Mouse (Mus musculus): ENCODE data around the gene Eif2b3. TPM values are rescaled to one million over a fixed set of nuclear protein-coding genes. Genes with fewer than 3 reads are reported as not detected.

The Eif2b3 gene
- polyA plus RNA-seq, 1 experiment: 36.3 TPM

DNA sequence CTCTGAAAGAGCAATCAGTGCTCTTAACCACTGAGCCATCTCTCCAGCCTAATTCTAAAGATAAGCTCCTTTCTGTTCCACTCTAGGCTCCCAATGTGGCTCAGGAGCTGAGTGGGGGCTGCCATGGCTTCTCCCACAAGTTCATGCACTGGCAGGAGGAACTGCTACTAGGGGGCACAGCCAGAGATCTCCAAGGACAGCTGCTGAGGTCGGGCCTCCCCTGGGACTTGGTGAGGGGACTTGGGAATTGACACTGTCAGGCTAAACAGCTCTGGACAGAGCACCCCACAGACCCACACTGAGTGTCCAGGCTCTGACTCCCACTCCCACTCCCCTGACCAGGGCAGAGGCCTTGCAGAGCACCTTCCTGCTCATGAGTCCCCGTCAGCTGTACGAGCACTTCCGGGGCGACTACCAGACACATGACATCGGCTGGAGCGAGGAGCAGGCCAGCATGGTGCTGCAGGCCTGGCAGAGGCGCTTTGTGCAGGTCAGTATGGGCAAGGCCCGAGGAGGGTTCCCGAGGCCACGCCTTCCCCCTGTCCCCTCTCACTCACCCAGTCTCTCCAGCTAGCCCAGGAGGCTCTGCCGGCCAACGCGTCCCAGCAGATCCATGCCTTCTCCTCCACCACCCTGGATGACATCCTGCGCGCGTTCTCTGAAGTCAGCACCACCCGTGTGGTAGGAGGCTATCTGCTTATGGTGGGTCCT is 88.8 kb downstream of the Eif2b3 start:
- TF ChIP-seq MYOG (IDR thresholded peaks at IDR 0.05; ENCODE audit: control insufficient read depth in 1 of 3, insufficient read depth in 1 of 3, insufficient read length in 2 of 3, low read depth in 2 of 3) (no peak), USF1 (IDR thresholded peaks at IDR 0.05; ENCODE audit: low read depth) (no peak), SRF (IDR thresholded peaks at IDR 0.05; ENCODE audit: control insufficient read depth, insufficient read length, low read depth) (no peak), POLR2AphosphoS2 (IDR thresholded peaks at IDR 0.05; ENCODE audit: insufficient read length, low read depth) (no peak), MYOD1 (IDR thresholded peaks at IDR 0.05; ENCODE audit: control insufficient read depth in 1 of 3, insufficient read length in 2 of 3, low read depth in 2 of 3) (no peak), E2F4 (IDR thresholded peaks at IDR 0.05; ENCODE audit: insufficient read depth) (no peak), TCF3 (IDR thresholded peaks at IDR 0.05; ENCODE audit: insufficient read length, low read depth) (no peak), REST (IDR thresholded peaks at IDR 0.05; ENCODE audit: insufficient read depth, insufficient read length) (no peak), CEBPB (IDR thresholded peaks at IDR 0.05; ENCODE audit: insufficient read depth, poor library complexity, severe bottlenecking) (no peak)
- no peak overlapping the region for H3K4me2 ChIP-seq (ENCODE audit: low read depth)
- no peaks in the 10 kb centered on the region for H3K36me3 ChIP-seq (ENCODE audit: control insufficient read depth, insufficient read depth)
- H3K4me3 ChIP-seq: no peak overlapping the region
- no peaks in the 10 kb centered on the region for H3K27me3 ChIP-seq (ENCODE audit: control insufficient read depth, insufficient read depth, insufficient read length)
- no peaks in the 10 kb centered on the region for H3K79me2 ChIP-seq (ENCODE audit: control insufficient read depth, insufficient read depth)
- no peak overlapping the region for H3ac ChIP-seq (ENCODE audit: control insufficient read depth, insufficient read length)

DNA sequence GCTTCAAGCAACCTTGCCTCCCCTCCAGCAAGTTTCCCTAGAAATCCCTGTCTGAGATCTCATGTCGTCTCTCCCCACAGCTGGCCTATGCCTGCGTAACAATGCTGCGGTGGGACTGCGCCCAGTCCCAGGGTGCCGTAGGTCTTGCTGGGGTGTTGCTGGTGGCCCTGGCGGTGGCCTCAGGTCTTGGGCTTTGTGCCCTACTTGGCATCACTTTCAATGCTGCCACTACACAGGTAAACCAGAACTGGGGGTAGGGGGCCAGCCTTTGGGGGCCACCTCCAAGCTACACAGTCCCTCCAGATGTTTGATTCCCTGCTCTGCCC is 89.3 kb downstream of the Eif2b3 start:
- Histone ChIP-seq H3ac (ENCODE audit: control insufficient read depth, insufficient read length) (no peak overlapping the region), H3K36me3 (ENCODE audit: control insufficient read depth, insufficient read depth) (no peaks in the 10 kb centered on the region), H3K4me3 (no peak overlapping the region), H3K27me3 (ENCODE audit: control insufficient read depth, insufficient read depth, insufficient read length) (no peaks in the 10 kb centered on the region), H3K79me2 (ENCODE audit: control insufficient read depth, insufficient read depth) (no peaks in the 10 kb centered on the region), H3K4me2 (ENCODE audit: low read depth) (no peak overlapping the region)
- TF ChIP-seq REST (IDR thresholded peaks at IDR 0.05; ENCODE audit: insufficient read depth, insufficient read length) (no peak), CEBPB (IDR thresholded peaks at IDR 0.05; ENCODE audit: insufficient read depth, poor library complexity, severe bottlenecking) (no peak), MYOG (IDR thresholded peaks at IDR 0.05; ENCODE audit: control insufficient read depth in 1 of 3, insufficient read depth in 1 of 3, insufficient read length in 2 of 3, low read depth in 2 of 3) (no peak), E2F4 (IDR thresholded peaks at IDR 0.05; ENCODE audit: insufficient read depth) (no peak), MYOD1 (IDR thresholded peaks at IDR 0.05; ENCODE audit: control insufficient read depth in 1 of 3, insufficient read length in 2 of 3, low read depth in 2 of 3) (no peak), TCF12 (IDR thresholded peaks at IDR 0.05; ENCODE audit: insufficient read depth, poor library complexity, severe bottlenecking) (no peak), POLR2A (IDR thresholded peaks at IDR 0.05; ENCODE audit: insufficient read length, low read depth) (no peak), MAX (IDR thresholded peaks at IDR 0.05; ENCODE audit: low read depth) (no peak), POLR2AphosphoS2 (IDR thresholded peaks at IDR 0.05; ENCODE audit: insufficient read length, low read depth) (no peak), TCF3 (IDR thresholded peaks at IDR 0.05; ENCODE audit: insufficient read length, low read depth) (no peak), SRF (IDR thresholded peaks at IDR 0.05; ENCODE audit: control insufficient read depth, insufficient read length, low read depth) (no peak), USF1 (IDR thresholded peaks at IDR 0.05; ENCODE audit: low read depth) (no peak)

DNA sequence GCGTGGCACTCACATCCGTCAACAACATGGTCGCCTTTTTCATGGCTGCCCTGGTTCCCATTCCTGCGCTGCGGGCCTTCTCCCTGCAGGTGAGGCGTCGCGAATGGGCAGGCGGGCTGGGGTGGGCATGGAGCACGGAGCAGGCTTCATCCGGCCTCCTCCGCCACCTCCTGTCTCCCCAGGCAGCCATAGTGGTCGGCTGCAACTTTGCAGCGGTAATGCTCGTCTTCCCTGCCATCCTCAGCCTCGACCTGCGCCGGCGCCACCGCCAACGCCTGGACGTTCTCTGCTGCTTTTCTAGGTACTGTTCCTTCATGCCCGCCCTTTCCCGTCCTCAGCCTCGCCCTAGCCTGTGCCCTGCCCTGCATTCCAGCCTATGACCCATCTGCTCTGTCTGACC is 90.1 kb downstream of the Eif2b3 start:
- H3K79me2 ChIP-seq (ENCODE audit: control insufficient read depth, insufficient read depth): no peaks in the 10 kb centered on the region
- no peak overlapping the region for H3K4me2 ChIP-seq (ENCODE audit: low read depth)
- no peaks in the 10 kb centered on the region for H3K36me3 ChIP-seq (ENCODE audit: control insufficient read depth, insufficient read depth)
- TF ChIP-seq MYOD1 (IDR thresholded peaks at IDR 0.05; ENCODE audit: control insufficient read depth in 1 of 3, insufficient read length in 2 of 3, low read depth in 2 of 3): no peak
- no peak for TF ChIP-seq USF1 (IDR thresholded peaks at IDR 0.05; ENCODE audit: low read depth)
- no peak for TF ChIP-seq POLR2AphosphoS2 (IDR thresholded peaks at IDR 0.05; ENCODE audit: insufficient read length, low read depth)
- no peak for TF ChIP-seq REST (IDR thresholded peaks at IDR 0.05; ENCODE audit: insufficient read depth, insufficient read length)
- no peak for TF ChIP-seq E2F4 (IDR thresholded peaks at IDR 0.05; ENCODE audit: insufficient read depth)
- no peak for TF ChIP-seq MAX (IDR thresholded peaks at IDR 0.05; ENCODE audit: low read depth)
- TF ChIP-seq MYOG (IDR thresholded peaks at IDR 0.05; ENCODE audit: control insufficient read depth in 1 of 3, insufficient read depth in 1 of 3, insufficient read length in 2 of 3, low read depth in 2 of 3): no peak
- no peak for TF ChIP-seq CEBPB (IDR thresholded peaks at IDR 0.05; ENCODE audit: insufficient read depth, poor library complexity, severe bottlenecking)
- no peak for TF ChIP-seq TCF12 (IDR thresholded peaks at IDR 0.05; ENCODE audit: insufficient read depth, poor library complexity, severe bottlenecking)
- no peak for TF ChIP-seq POLR2A (IDR thresholded peaks at IDR 0.05; ENCODE audit: insufficient read length, low read depth)
- TF ChIP-seq TCF3 (IDR thresholded peaks at IDR 0.05; ENCODE audit: insufficient read length, low read depth): no peak
- TF ChIP-seq SRF (IDR thresholded peaks at IDR 0.05; ENCODE audit: control insufficient read depth, insufficient read length, low read depth): no peak
- no peak overlapping the region for H3ac ChIP-seq (ENCODE audit: control insufficient read depth, insufficient read length)
- no peak overlapping the region for H3K4me3 ChIP-seq
- no peaks in the 10 kb centered on the region for H3K27me3 ChIP-seq (ENCODE audit: control insufficient read depth, insufficient read depth, insufficient read length)

DNA sequence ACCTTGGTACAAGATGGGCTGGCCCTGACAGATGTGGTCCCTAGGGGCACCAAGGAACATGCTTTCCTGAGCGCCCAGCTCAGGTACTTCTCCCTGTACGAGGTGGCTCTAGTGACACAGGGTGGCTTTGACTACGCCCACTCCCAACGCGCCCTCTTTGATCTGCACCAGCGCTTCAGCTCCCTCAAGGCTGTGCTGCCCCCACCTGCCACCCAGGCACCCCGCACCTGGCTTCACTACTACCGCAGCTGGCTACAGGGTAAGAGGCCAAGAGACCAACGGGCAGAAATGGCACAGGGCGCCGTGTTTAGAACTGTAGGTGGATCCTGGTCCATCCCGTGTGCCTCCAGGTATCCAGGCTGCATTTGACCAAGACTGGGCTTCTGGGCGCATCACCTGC is 91.0 kb downstream of the Eif2b3 start:
- no peak overlapping the region for H3ac ChIP-seq (ENCODE audit: control insufficient read depth, insufficient read length)
- TF ChIP-seq MYOG (IDR thresholded peaks at IDR 0.05; ENCODE audit: control insufficient read depth in 1 of 3, insufficient read depth in 1 of 3, insufficient read length in 2 of 3, low read depth in 2 of 3) (no peak), CEBPB (IDR thresholded peaks at IDR 0.05; ENCODE audit: insufficient read depth, poor library complexity, severe bottlenecking) (no peak), MAX (IDR thresholded peaks at IDR 0.05; ENCODE audit: low read depth) (no peak), E2F4 (IDR thresholded peaks at IDR 0.05; ENCODE audit: insufficient read depth) (no peak), TCF3 (IDR thresholded peaks at IDR 0.05; ENCODE audit: insufficient read length, low read depth) (no peak), POLR2A (IDR thresholded peaks at IDR 0.05; ENCODE audit: insufficient read length, low read depth) (no peak), REST (IDR thresholded peaks at IDR 0.05; ENCODE audit: insufficient read depth, insufficient read length) (no peak), MYOD1 (IDR thresholded peaks at IDR 0.05; ENCODE audit: control insufficient read depth in 1 of 3, insufficient read length in 2 of 3, low read depth in 2 of 3) (no peak), USF1 (IDR thresholded peaks at IDR 0.05; ENCODE audit: low read depth) (no peak)
- H3K36me3 ChIP-seq (ENCODE audit: control insufficient read depth, insufficient read depth): no peaks in the 10 kb centered on the region

More for the DNA sequence above, 91.0 kb downstream of the Eif2b3 start:
- no peak overlapping the region for H3K4me2 ChIP-seq (ENCODE audit: low read depth)
- no peak overlapping the region for H3K4me3 ChIP-seq
- H3K79me2 ChIP-seq (ENCODE audit: control insufficient read depth, insufficient read depth): no peaks in the 10 kb centered on the region
- H3K27me3 ChIP-seq (ENCODE audit: control insufficient read depth, insufficient read depth, insufficient read length): no peaks in the 10 kb centered on the region
